Mouse (Mus musculus): ENCODE data around the gene Atp2b2. TPM values are rescaled to one million over a fixed set of nuclear protein-coding genes. Genes with fewer than 3 reads are reported as not detected.
A peak's percentile ranks its signal among the peaks of the same experiment; 100 is the strongest.

Atp2b2 gene
- polyA plus RNA-seq, 1 experiment from 2014 or later, result 0.09 TPM

- no peak overlapping the region for H3K4me2 ChIP-seq
- no peak overlapping the region for H3K4me3 ChIP-seq (ENCODE audit: low read depth, low read length)
- no peaks in the 10 kb centered on the region for H3K36me3 ChIP-seq (ENCODE audit: insufficient read depth)
- TF ChIP-seq CTCF (IDR thresholded peaks at IDR 0.05; ENCODE audit: low read depth), result no peak
- ATAC-seq (ENCODE audit: insufficient read depth) (no peak), DNase-seq (no peak)
- no peaks in the 10 kb centered on the region for H3K27me3 ChIP-seq (ENCODE audit: insufficient read depth, low read length)
- no peak overlapping the region for H3K27ac ChIP-seq (ENCODE audit: low read depth)
- H3K9me3 ChIP-seq (ENCODE audit: low read depth, low read length), result no peaks in the 10 kb centered on the region
- WGBS, result 48% methylated on average over 9 of the region's 9 CpGs
- no peaks in the 10 kb centered on the region for H3K4me1 ChIP-seq (ENCODE audit: insufficient read depth)
- no peak overlapping the region for H3K9ac ChIP-seq
Observed at GRCm38 (mm10) chr6:113970464-113970863, 71.9 kb downstream of the Atp2b2 start.

DNA sequence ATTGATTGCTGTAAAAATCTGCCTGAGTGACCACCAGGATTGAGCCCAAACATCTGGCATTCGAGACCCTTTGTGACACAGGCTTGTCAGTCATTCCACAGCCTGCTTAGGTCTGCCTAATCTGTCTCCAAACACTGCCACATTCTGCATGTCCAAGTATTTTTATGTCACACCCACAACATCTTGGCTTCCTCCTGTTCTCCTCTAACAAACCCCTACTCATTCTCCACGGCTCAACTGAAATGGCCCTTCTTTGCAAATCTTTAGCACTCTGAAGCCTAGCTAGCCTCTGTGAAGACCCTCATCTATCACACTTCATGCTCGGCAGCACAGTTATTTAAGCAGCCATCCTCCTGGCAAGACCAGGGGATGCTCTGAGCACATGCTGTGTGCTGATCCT is 72.7 kb downstream of the Atp2b2 start:
- Histone ChIP-seq H3K4me3 (ENCODE audit: low read depth, low read length) (no peak overlapping the region), H3K36me3 (ENCODE audit: insufficient read depth) (no peaks in the 10 kb centered on the region), H3K4me2 (no peak overlapping the region), H3K27me3 (ENCODE audit: insufficient read depth, low read length) (no peaks in the 10 kb centered on the region), H3K9ac (no peak overlapping the region), H3K4me1 (ENCODE audit: insufficient read depth) (no peaks in the 10 kb centered on the region), H3K27ac (ENCODE audit: low read depth) (no peak overlapping the region), H3K9me3 (ENCODE audit: low read depth, low read length) (no peaks in the 10 kb centered on the region)
- no peak for DNase-seq
- TF ChIP-seq CTCF (IDR thresholded peaks at IDR 0.05; ENCODE audit: low read depth), result no peak
- no peak for ATAC-seq (ENCODE audit: insufficient read depth)
- 27% methylated on average over 3 of the region's 3 CpGs for WGBS

- no peaks in the 10 kb centered on the region for H3K27me3 ChIP-seq (ENCODE audit: insufficient read depth, low read length)
- H3K27ac ChIP-seq (ENCODE audit: low read depth), result no peak overlapping the region
- 6% methylated on average over 3 of the region's 3 CpGs for WGBS
- H3K4me1 ChIP-seq (ENCODE audit: insufficient read depth), result no peaks in the 10 kb centered on the region
- H3K9me3 ChIP-seq (ENCODE audit: low read depth, low read length), result no peaks in the 10 kb centered on the region
- no peaks in the 10 kb centered on the region for H3K36me3 ChIP-seq (ENCODE audit: insufficient read depth)
- H3K4me2 ChIP-seq, result no peak overlapping the region
- ATAC-seq (ENCODE audit: insufficient read depth), result no peak
- H3K9ac ChIP-seq, result no peak overlapping the region
- DNase-seq, result peak; percentile 85
- no peak for TF ChIP-seq CTCF (IDR thresholded peaks at IDR 0.05; ENCODE audit: low read depth)
- no peak overlapping the region for H3K4me3 ChIP-seq (ENCODE audit: low read depth, low read length)
Observed at GRCm38 (mm10) chr6:113962811-113963210, 79.6 kb downstream of the Atp2b2 start.

GRCm38 (mm10) chr6:113961658-113962057 is 80.8 kb downstream of the Atp2b2 start:
- 63% methylated on average over 2 of the region's 2 CpGs for WGBS
- TF ChIP-seq CTCF (IDR thresholded peaks at IDR 0.05; ENCODE audit: low read depth), result no peak
- H3K9ac ChIP-seq, result no peak overlapping the region

DNA sequence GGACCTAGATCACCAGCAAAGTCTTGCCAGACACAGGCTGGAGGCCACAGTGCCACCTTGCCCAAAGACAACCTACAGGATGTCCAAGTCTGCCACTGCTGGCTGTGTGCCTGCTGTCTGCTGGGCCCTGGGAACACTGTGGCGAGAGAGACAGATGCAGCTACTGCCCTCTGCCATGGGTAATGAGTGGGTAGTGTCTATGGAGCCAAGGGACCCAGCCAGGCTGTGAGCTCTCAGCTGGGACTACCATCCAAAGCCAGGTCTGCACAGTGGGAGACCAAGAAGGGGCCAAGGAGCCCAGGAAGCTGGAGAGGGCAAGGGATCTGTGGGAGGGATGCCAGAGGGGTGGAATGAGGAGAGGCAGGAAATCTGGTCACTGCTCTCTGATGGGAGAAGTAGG is 83.1 kb downstream of the Atp2b2 start:
- Histone ChIP-seq H3K4me3 (ENCODE audit: low read depth, low read length) (no peak overlapping the region), H3K9ac (no peak overlapping the region), H3K4me2 (no peak overlapping the region), H3K27me3 (ENCODE audit: insufficient read depth, low read length) (no peaks in the 10 kb centered on the region), H3K27ac (ENCODE audit: low read depth) (no peak overlapping the region), H3K4me1 (ENCODE audit: insufficient read depth) (no peaks in the 10 kb centered on the region), H3K36me3 (ENCODE audit: insufficient read depth) (no peaks in the 10 kb centered on the region), H3K9me3 (ENCODE audit: low read depth, low read length) (no peaks in the 10 kb centered on the region)
- ATAC-seq (ENCODE audit: insufficient read depth), result no peak
- WGBS, result 50% methylated on average over 1 of the region's 1 CpGs
- no peak for DNase-seq
- TF ChIP-seq CTCF (IDR thresholded peaks at IDR 0.05; ENCODE audit: low read depth), result no peak

More at GRCm38 (mm10) chr6:113961658-113962057, 80.8 kb downstream of the Atp2b2 start:
- ATAC-seq (ENCODE audit: insufficient read depth) (no peak), DNase-seq (no peak)
- Histone ChIP-seq H3K36me3 (ENCODE audit: insufficient read depth) (no peaks in the 10 kb centered on the region), H3K9me3 (ENCODE audit: low read depth, low read length) (no peaks in the 10 kb centered on the region), H3K27me3 (ENCODE audit: insufficient read depth, low read length) (no peaks in the 10 kb centered on the region), H3K4me2 (no peak overlapping the region), H3K4me3 (ENCODE audit: low read depth, low read length) (no peak overlapping the region), H3K4me1 (ENCODE audit: insufficient read depth) (no peaks in the 10 kb centered on the region), H3K27ac (ENCODE audit: low read depth) (no peak overlapping the region)

DNA sequence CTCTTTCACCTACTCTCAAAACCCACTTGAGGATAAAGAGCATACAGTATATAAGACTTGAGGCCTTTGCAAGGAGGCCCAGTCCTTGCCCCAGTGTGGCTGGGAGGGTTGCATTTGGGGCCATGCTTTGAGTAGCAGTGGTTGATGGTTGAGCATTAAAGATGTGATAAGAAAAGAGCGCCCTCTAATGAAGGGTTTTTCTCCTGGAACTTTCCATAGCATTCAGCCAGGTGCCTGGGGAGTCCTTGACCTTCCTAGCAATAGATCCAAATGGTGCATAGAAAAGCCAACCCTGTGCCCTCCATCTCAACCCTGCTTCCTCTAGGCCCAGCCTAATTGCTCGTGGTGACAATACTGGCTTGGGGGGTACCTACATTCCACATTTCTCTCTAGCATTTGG is 83.7 kb downstream of the Atp2b2 start:
- H3K4me2 ChIP-seq, result no peak overlapping the region
- no peak overlapping the region for H3K4me3 ChIP-seq (ENCODE audit: low read depth, low read length)
- H3K9ac ChIP-seq, result no peak overlapping the region
- no peaks in the 10 kb centered on the region for H3K9me3 ChIP-seq (ENCODE audit: low read depth, low read length)
- no peak for DNase-seq
- ATAC-seq (ENCODE audit: insufficient read depth), result no peak
- no peak overlapping the region for H3K27ac ChIP-seq (ENCODE audit: low read depth)
- no peak for TF ChIP-seq CTCF (IDR thresholded peaks at IDR 0.05; ENCODE audit: low read depth)
- WGBS, result 43% methylated on average over 2 of the region's 2 CpGs
- no peaks in the 10 kb centered on the region for H3K4me1 ChIP-seq (ENCODE audit: insufficient read depth)
- no peaks in the 10 kb centered on the region for H3K27me3 ChIP-seq (ENCODE audit: insufficient read depth, low read length)
- no peaks in the 10 kb centered on the region for H3K36me3 ChIP-seq (ENCODE audit: insufficient read depth)

- no peak overlapping the region for H3K27ac ChIP-seq (ENCODE audit: low read depth)
- H3K4me1 ChIP-seq (ENCODE audit: insufficient read depth), result no peaks in the 10 kb centered on the region
- no peak overlapping the region for H3K4me3 ChIP-seq (ENCODE audit: low read depth, low read length)
- no peak overlapping the region for H3K9ac ChIP-seq
- ATAC-seq (ENCODE audit: insufficient read depth), result no peak
- 79% methylated on average over 5 of the region's 5 CpGs for WGBS
- no peaks in the 10 kb centered on the region for H3K36me3 ChIP-seq (ENCODE audit: insufficient read depth)
- H3K27me3 ChIP-seq (ENCODE audit: insufficient read depth, low read length), result no peaks in the 10 kb centered on the region
- no peak overlapping the region for H3K4me2 ChIP-seq
- DNase-seq, result no peak
- no peak for TF ChIP-seq CTCF (IDR thresholded peaks at IDR 0.05; ENCODE audit: low read depth)
- H3K9me3 ChIP-seq (ENCODE audit: low read depth, low read length), result no peaks in the 10 kb centered on the region
Observed at GRCm38 (mm10) chr6:113958003-113958402, 84.4 kb downstream of the Atp2b2 start.

Measured in lung, embryonic 14.5 days (tissue).